Mouse (Mus musculus) frontal cortex, adult (tissue): Measurements from ENCODE around the gene 4921539E11Rik.

ENCODE experiments used
- ATAC-seq: cut with Nextera tagmentation; 2 replicates; pipeline ENCODE4 v1.9.2; 2017; ENCODE audit warnings: mild to moderate bottlenecking, moderate library complexity, mixed read lengths; ENCODE audit not compliant: low TSS enrichment

Gene 4921539E11Rik

GRCm38 (mm10) chr4:103232156-103232555 lies 58.5 kb downstream of the 4921539E11Rik start:
- no peak for ATAC-seq

- no peak for ATAC-seq
Observed at GRCm38 (mm10) chr4:103222854-103223253, 67.8 kb downstream of the 4921539E11Rik start.

DNA sequence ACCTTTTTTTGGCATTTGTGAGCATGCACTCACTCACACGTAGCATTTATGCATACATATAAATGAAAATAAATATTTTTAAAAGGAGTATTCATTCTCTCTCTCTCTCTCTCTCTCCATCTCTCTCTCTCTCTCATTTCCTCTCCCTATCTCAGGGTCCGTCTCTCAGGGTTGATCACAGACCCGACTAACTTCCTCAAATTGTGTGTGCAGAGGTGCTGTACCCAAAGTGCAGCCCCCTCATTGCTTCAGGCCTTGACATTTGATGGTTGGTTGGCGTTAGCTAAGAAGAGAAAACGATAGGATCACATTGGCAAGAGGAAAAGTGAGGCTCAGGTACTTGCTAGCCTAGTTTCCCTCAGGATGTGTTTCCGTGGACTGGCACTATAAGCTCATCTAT lies 68.9 kb downstream of the 4921539E11Rik start:
- ATAC-seq: no peak

- no peak for ATAC-seq
Observed at GRCm38 (mm10) chr4:103219011-103219410, 71.7 kb downstream of the 4921539E11Rik start.

- ATAC-seq: no peak
Observed at GRCm38 (mm10) chr4:103216046-103216445, 74.6 kb downstream of the 4921539E11Rik start.

GRCm38 (mm10) chr4:103214925-103215820 lies 75.5 kb downstream of the 4921539E11Rik start, which contains the start of gene Slc35d1:
Gene Slc35d1, minus strand, starts transcription at chr4:103215164.
- ATAC-seq: peak; percentile 85

- ATAC-seq: peak; percentile 89
Observed at GRCm38 (mm10) chr4:103214498-103214924, 76.2 kb downstream of the 4921539E11Rik start.

DNA sequence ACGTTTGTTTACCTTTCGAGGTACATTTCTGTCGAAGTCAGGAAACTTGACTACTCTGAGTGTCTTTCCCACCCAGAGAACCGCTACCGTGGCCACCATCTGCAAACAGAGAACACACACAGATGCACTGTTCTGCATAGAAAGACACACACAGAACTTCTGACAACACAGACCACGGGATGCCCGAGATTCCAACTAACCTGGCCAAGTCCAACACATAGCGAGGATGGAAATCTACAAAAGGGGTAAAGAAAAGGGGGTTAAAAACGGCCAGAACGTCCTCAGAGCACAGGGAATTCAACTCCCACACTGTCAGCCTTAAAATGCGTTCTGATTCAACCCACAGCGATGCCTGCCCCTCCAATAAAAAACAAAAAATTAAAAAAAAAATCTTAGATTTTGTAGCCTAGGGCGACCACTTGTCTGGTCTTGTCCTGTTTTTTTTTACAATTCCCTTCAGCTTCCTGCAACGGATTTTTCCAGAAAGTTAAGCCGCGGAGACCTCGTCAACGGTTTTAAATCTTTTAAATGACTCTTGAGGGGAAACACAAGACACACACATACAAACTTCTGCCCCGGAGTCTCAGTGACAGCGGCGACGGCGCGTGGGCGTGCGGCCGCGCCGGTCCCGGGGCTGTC lies 76.7 kb downstream of the 4921539E11Rik start:
- no peak for ATAC-seq

DNA sequence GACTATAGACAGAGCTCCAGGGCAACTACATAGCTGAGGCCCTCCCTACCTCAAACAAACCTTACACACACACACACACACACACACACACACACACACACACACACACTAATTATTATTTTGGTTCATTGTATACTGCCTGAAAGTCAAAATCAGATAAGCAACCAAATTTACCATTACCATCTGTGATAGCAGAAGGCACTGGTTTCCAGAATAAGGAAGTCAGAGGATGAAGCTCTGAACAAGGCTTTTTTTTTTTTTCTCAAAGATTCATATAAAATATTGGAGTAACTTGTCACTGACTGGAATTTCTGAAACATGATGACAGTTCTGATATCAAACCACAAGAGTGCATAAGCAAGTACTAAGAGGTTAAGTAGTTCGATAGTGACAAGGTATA lies 82.1 kb downstream of the 4921539E11Rik start:
- ATAC-seq: no peak

DNA sequence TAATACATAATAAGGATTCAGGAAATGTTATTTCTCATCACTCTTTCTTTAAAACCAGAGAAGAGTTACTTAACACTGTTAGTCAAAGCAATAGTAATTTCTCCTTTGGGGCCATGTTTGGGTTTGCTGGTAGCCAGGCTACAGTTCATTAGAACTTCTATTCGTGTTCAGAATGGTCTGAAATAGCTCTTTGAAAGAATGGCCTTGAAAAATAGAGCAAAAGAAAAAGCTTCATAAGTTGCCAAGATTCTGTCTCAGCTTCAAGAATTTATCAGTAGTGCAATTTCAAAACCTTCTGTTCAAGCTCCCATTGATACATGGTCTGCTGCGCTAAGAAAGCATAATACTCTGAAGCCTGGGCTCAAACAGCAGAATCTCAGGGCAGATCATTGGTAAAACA lies 87.0 kb downstream of the 4921539E11Rik start:
- ATAC-seq: no peak

- ATAC-seq: no peak
Observed at GRCm38 (mm10) chr4:103200046-103200445, 90.6 kb downstream of the 4921539E11Rik start.

- no peak for ATAC-seq
Observed at GRCm38 (mm10) chr4:103199086-103199485, 91.6 kb downstream of the 4921539E11Rik start.

DNA sequence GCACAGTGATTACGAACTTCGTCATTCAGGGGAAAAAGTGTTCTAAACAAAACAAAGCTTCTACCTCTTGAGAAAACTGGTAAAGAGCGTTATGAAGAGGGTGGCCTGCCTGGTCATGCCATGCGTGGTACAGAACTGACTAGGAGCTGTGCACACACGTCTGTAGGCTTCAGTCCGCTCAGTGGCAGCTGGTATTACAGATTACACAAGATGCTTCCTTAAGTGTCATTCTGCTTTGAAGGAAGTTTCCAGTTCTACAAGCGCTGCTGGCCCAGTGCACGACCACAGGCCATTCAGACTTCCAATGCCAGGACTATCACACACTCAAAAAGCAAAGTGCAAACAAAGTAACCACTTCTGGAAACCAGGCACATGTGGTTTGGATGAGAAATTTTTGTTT lies 93.3 kb downstream of the 4921539E11Rik start:
- ATAC-seq: peak; percentile 47; the same call in 1 of the 2 replicates

DNA sequence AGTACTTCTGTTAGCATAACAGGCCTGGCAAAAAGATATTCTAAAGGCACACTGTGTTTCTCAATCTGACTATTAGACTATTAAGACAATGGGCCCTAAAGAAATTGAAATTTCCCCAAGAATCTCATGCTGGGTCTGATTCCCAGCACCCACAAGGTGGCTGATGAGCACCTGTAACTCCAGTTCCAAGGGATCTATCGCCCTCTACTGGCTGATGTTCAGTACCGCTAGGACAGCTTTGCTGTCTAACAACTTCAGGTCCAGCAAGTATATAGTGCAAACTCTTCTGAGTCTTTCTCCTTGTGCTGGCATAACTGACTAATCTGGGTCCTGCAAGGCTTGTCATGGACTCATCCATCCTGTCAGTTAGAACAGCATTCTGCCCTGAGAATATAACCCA lies 98.2 kb downstream of the 4921539E11Rik start:
- ATAC-seq: no peak

GRCm38 (mm10) chr4:103188786-103189640 lies 101.7 kb downstream of the 4921539E11Rik start:
- no peak for ATAC-seq
